In genomic region chr2:45067116-45067515, GRCm38 (mm10) we compare ENCODE assay signal across 9 mouse cellular contexts. TPM values are rescaled to one million over a fixed set of nuclear protein-coding genes. Genes with fewer than 3 reads are reported as not detected.
DNase-seq lines count a peak whose midpoint lies in the region; ATAC-seq lines count a peak whose summit lies in the region.
"Had no signal": no experiment of that assay in that cellular context is flagged by ENCODE, and none has a peak within 500 bp of the region (broad histone marks: within the 10 kb centered on the region; RNA-seq: fewer than 3 reads in every experiment).

No protein-coding gene starts in this region.

- H3K9ac ChIP-seq in heart, embryonic 12.5 days: peak overlapping the region; percentile 48; the same call in 1 of the 2 replicates
- H3K9ac ChIP-seq in midbrain, embryonic 11.5 days (ENCODE audit: low read length): no peak overlapping the region
- no peak overlapping the region for H3K9ac ChIP-seq in midbrain, embryonic 13.5 days (replicated peaks)
- no peak overlapping the region for H3K9ac ChIP-seq in heart, embryonic 15.5 days
- H3K9ac ChIP-seq in neural tube, embryonic 11.5 days (ENCODE audit: low read length): no peak overlapping the region
- H3K9ac ChIP-seq: hindbrain, embryonic 15.5 days had no signal

- WGBS in heart, embryonic 12.5 days: 11% methylated on average over 5 of the region's 5 CpGs
- 41% methylated on average over 5 of the region's 5 CpGs for WGBS in midbrain, embryonic 11.5 days
- WGBS in midbrain, embryonic 13.5 days: 37% methylated on average over 5 of the region's 5 CpGs
- WGBS in heart, embryonic 15.5 days: 18% methylated on average over 5 of the region's 5 CpGs
- WGBS in neural tube, embryonic 11.5 days: 17% methylated on average over 5 of the region's 5 CpGs

- peak overlapping the region; percentile 40 for H3K4me2 ChIP-seq in heart, embryonic 12.5 days
- H3K4me2 ChIP-seq in midbrain, embryonic 11.5 days: no peak overlapping the region
- no peak overlapping the region for H3K4me2 ChIP-seq in midbrain, embryonic 13.5 days (replicated peaks)
- peak overlapping the region; percentile 37 for H3K4me2 ChIP-seq in heart, embryonic 15.5 days
- H3K4me2 ChIP-seq in neural tube, embryonic 11.5 days (ENCODE audit: low read depth): no peak overlapping the region
- H3K4me2 ChIP-seq: hindbrain, embryonic 15.5 days had no signal

- peaks cover 48% of the 10 kb centered on the region for H3K4me1 ChIP-seq in heart, embryonic 12.5 days (replicated peaks)
- H3K4me1 ChIP-seq in midbrain, embryonic 11.5 days (ENCODE audit: control insufficient read depth, insufficient read depth, low read length): peaks cover 44% of the 10 kb centered on the region
- H3K4me1 ChIP-seq in midbrain, embryonic 13.5 days (replicated peaks): peaks cover 46% of the 10 kb centered on the region
- peaks cover 35% of the 10 kb centered on the region for H3K4me1 ChIP-seq in heart, embryonic 15.5 days (replicated peaks)
- H3K4me1 ChIP-seq in neural tube, embryonic 11.5 days (ENCODE audit: control insufficient read depth, insufficient read depth, low read length): peaks cover 20% of the 10 kb centered on the region

- no peak overlapping the region for H3K4me3 ChIP-seq in heart, embryonic 12.5 days
- no peak overlapping the region for H3K4me3 ChIP-seq in midbrain, embryonic 11.5 days (ENCODE audit: low read depth, low read length)
- no peak overlapping the region for H3K4me3 ChIP-seq in midbrain, embryonic 13.5 days (replicated peaks)
- no peak overlapping the region for H3K4me3 ChIP-seq in heart, embryonic 15.5 days
- H3K4me3 ChIP-seq in neural tube, embryonic 11.5 days (ENCODE audit: low read depth, low read length): no peak overlapping the region
- H3K4me3 ChIP-seq: hindbrain, embryonic 15.5 days had no signal

- peak overlapping the region; percentile 89 for H3K27ac ChIP-seq in heart, embryonic 12.5 days (ENCODE audit: poor library complexity, severe bottlenecking)
- no peak overlapping the region for H3K27ac ChIP-seq in midbrain, embryonic 11.5 days (ENCODE audit: low read depth, low read length)
- no peak overlapping the region for H3K27ac ChIP-seq in midbrain, embryonic 13.5 days
- peak overlapping the region; percentile 68 for H3K27ac ChIP-seq in heart, embryonic 15.5 days
- 0 out of 2 replicates have a peak overlapping the region, but pooled peaks have one; percentile 39 for H3K27ac ChIP-seq in neural tube, embryonic 11.5 days (ENCODE audit: low read depth, low read length)
- H3K27ac ChIP-seq: hindbrain, embryonic 15.5 days had no signal

- no peak for DNase-seq in heart, postnatal 25 days (ENCODE audit: low spot score)
- no peak for DNase-seq in midbrain, embryonic 11.5 days (ENCODE audit: low spot score, missing footprints)
- DNase-seq in neural tube, embryonic 11.5 days (ENCODE audit: low spot score): no peak
- no peak for DNase-seq in testis, postnatal 14 days (ENCODE audit: low spot score)
- DNase-seq in ovary, adult 18-20 months (ENCODE audit: low spot score): no peak

- H3K27me3 ChIP-seq in heart, embryonic 12.5 days (replicated peaks): no peaks in the 10 kb centered on the region
- no peaks in the 10 kb centered on the region for H3K27me3 ChIP-seq in midbrain, embryonic 11.5 days (ENCODE audit: control insufficient read depth, insufficient read depth, low read length)
- H3K27me3 ChIP-seq in midbrain, embryonic 13.5 days: no peaks in the 10 kb centered on the region
- H3K27me3 ChIP-seq in heart, embryonic 15.5 days: no peaks in the 10 kb centered on the region
- no peaks in the 10 kb centered on the region for H3K27me3 ChIP-seq in neural tube, embryonic 11.5 days (ENCODE audit: control insufficient read depth, insufficient read depth, low read length)
- H3K27me3 ChIP-seq: hindbrain, embryonic 15.5 days had no signal

- H3K36me3 ChIP-seq in heart, embryonic 12.5 days: 0 out of 2 replicates have a peak, but pooled peaks cover 3% of the 10 kb centered on the region
- H3K36me3 ChIP-seq in midbrain, embryonic 11.5 days (ENCODE audit: control insufficient read depth, insufficient read depth, low read length): no peaks in the 10 kb centered on the region
- H3K36me3 ChIP-seq in midbrain, embryonic 13.5 days: no peaks in the 10 kb centered on the region
- no peaks in the 10 kb centered on the region for H3K36me3 ChIP-seq in heart, embryonic 15.5 days
- no peaks in the 10 kb centered on the region for H3K36me3 ChIP-seq in neural tube, embryonic 11.5 days (ENCODE audit: control insufficient read depth, insufficient read depth, low read length)
- H3K36me3 ChIP-seq: hindbrain, embryonic 15.5 days had no signal

- no peaks in the 10 kb centered on the region for H3K9me3 ChIP-seq in heart, embryonic 12.5 days (replicated peaks)
- H3K9me3 ChIP-seq in midbrain, embryonic 11.5 days (ENCODE audit: control insufficient read depth, low read length): no peaks in the 10 kb centered on the region
- no peaks in the 10 kb centered on the region for H3K9me3 ChIP-seq in midbrain, embryonic 13.5 days
- H3K9me3 ChIP-seq in heart, embryonic 15.5 days (replicated peaks): no peaks in the 10 kb centered on the region
- no peaks in the 10 kb centered on the region for H3K9me3 ChIP-seq in neural tube, embryonic 11.5 days (ENCODE audit: control insufficient read depth, low read length)
- H3K9me3 ChIP-seq: hindbrain, embryonic 15.5 days had no signal

- intact Hi-C loops in heart, postnatal 25 days (cut with DNase I): no loop called here

- peak; percentile 59; the same call in 1 of the 2 replicates for ATAC-seq in heart, embryonic 12.5 days (ENCODE audit: insufficient number of reproducible peaks, low FRiP score)
- ATAC-seq in midbrain, embryonic 11.5 days (ENCODE audit: low FRiP score): peak; percentile 36; the same call in 1 of the 2 replicates
- ATAC-seq in midbrain, embryonic 13.5 days: no peak
- 0 out of 2 replicates have a peak, but pooled peaks have one; percentile 51 for ATAC-seq in heart, embryonic 15.5 days (replicated peaks; ENCODE audit: insufficient number of reproducible peaks, insufficient read depth, low FRiP score, low read depth)
- no peak for ATAC-seq in neural tube, embryonic 11.5 days (ENCODE audit: insufficient read depth, low FRiP score, low TSS enrichment)

RNA-seq across cellular contexts. Expression of gene Zeb2, which starts 50.1 kb away (rescaled TPM):
- polyA plus RNA-seq in heart, embryonic 12.5 days (2016; fragmentation: Nextera tagmentation; extraction: Ambion mirVana): 28.0 and 29.6 TPM in 2 replicates
- total RNA-seq in heart, postnatal 25 days (2021): 10 to 100 TPM; 57.4 to 60.3 TPM
- polyA plus RNA-seq in midbrain, embryonic 11.5 days (2014; fragmentation: Nextera tagmentation; extraction: Ambion mirVana): 61.2 and 69.9 TPM in 2 replicates
- polyA plus RNA-seq in midbrain, embryonic 13.5 days (2015; fragmentation: Nextera tagmentation; extraction: Ambion mirVana): 38.9 and 50.2 TPM in 2 replicates
- polyA plus RNA-seq in heart, embryonic 15.5 days (2015; fragmentation: Nextera tagmentation; extraction: Ambion mirVana): 21.4 and 28.7 TPM in 2 replicates
- 48.3 and 55.9 TPM in 2 replicates for polyA plus RNA-seq in neural tube, embryonic 11.5 days (2014; fragmentation: Nextera tagmentation; extraction: Ambion mirVana)

Comparison
In these comparisons a context has a peak if more than half of its experiments do, and no peak if none do; other contexts are left out.
1. ATAC-seq: peak in heart, embryonic 12.5 days (single experiment), midbrain, embryonic 11.5 days (single experiment) and heart, embryonic 15.5 days (single experiment); none in midbrain, embryonic 13.5 days (single experiment) and neural tube, embryonic 11.5 days (single experiment).
2. H3K27ac ChIP-seq: peak in heart, embryonic 12.5 days (single experiment), heart, embryonic 15.5 days (single experiment) and neural tube, embryonic 11.5 days (single experiment); none in midbrain, embryonic 11.5 days (single experiment) and midbrain, embryonic 13.5 days (single experiment).
3. H3K4me2 ChIP-seq: peak in heart, embryonic 12.5 days (single experiment) and heart, embryonic 15.5 days (single experiment); none in midbrain, embryonic 11.5 days (single experiment), midbrain, embryonic 13.5 days (single experiment) and neural tube, embryonic 11.5 days (single experiment).